Mouse (Mus musculus) adrenal gland, adult 2 months (tissue): ENCODE data around the gene Usp5. TPM values are rescaled to one million over a fixed set of nuclear protein-coding genes. Genes with fewer than 3 reads are reported as not detected.
A peak's percentile ranks its signal among the peaks of the same experiment; 100 is the strongest.

Source experiments
- DNase-seq: peaks from one replicate; pipeline ENCODE4 v3.0.0; 2021
- polyA plus RNA-seq: library from polyadenylated mRNA; depleted of rRNA; stranded (reverse); fragments of >200 nt; gene quantifications from 2 replicates; pipeline ENCODE4 v1.2.3, GENCODE M21; 2012; rRNA removed
- total RNA-seq, 2 experiments: library from RNA; stranded (reverse); gene quantifications; 2 replicates each; pipeline ENCODE4 v1.2.3; 2021

The Usp5 gene
- total and polyA plus RNA-seq, 3 experiments: 103 to 132 (median 111) TPM

DNA sequence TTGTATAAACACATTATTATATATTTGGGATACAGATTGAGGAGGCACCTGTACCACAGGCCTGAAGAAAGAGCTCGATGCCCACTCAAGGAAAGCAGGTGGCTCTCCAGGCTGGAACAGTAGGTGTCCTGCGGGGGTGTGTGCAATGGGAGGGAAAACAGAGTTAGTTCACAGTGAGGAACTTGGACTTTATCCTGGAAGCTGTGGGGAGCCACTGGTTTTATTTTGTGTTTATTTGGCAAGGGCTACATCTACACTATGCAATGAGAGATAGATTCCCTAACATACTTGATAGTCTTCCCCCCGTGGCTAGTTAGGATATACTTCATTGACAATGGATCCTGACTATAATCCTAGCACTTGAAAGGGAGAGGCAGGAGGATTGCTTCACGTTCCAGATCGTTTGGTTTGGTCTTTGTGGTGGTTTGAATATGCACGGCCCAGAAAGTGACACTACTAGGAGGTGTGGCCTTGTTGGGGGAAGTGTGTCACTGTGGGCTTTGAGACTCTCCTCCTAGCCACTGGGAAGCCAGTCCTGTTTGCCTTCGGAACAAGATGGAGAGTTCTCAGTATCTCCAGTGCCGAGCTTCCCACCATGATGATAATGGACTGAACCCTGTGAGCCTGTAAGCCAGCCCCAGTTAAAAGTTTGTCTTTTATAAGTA, 42.4 kb downstream of the Usp5 start:
- DNase-seq: no peak

DNA sequence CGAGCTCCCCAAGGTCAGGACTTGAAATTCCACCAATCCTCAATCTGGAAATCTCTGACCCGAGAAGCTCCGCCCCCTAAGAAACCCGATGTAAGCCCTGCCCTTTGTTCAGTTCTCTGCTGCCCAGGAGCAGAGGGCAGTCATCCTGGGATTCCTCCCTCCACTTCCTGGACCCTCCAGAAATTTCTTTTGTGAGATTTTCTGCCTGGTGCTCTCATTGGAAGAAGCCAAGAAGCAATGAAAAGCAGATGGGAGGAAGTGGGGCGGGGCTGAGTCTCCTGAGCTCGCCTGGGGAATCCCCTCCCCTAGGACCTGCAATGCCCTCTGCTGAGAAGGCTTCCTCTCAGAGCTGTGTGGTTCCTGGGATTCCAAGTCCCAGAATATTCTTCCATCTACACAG, 46.8 kb downstream of the Usp5 start:
- DNase-seq: peak; percentile 24

DNA sequence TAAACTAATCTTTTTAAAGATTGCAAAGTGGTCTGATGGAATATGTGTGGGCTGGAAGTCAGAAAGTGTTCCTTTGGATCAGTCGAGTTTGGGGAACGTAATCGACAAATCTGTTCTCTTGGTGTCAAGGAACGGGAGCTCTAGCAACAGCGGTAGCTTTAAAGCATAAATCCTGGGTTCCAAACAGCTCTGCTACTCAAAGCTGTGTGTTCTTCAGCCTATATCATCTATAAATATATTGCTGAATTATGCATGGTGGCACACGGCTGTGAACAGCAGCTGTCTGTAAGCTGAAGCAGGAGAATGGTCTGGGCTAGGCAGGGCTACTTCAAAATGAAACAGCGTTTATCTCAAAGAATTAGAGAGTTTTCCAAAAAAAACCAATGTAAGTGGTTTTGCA, 48.4 kb downstream of the Usp5 start:
- no peak for DNase-seq

DNA sequence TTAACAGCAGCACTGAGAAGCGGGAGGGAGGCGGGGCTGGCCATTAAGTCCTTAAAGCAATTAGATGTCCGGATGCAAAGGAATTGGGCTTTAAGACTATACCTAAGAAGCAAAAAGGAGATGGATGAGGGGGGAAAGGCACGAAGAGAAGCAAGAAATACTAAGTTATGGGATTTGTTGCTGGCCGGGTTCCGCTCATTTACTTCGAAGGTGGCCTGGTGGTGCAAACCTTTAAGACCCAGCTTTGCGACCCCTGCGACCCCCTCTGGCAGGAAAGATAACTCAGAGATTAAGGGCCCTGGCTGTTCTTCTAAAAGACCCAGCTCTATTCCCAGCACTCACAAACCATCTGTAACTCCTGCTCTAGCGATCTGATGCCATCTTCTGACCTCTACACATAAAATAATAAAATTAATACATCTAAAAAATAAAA, 49.3 kb downstream of the Usp5 start:
- no peak for DNase-seq

DNA sequence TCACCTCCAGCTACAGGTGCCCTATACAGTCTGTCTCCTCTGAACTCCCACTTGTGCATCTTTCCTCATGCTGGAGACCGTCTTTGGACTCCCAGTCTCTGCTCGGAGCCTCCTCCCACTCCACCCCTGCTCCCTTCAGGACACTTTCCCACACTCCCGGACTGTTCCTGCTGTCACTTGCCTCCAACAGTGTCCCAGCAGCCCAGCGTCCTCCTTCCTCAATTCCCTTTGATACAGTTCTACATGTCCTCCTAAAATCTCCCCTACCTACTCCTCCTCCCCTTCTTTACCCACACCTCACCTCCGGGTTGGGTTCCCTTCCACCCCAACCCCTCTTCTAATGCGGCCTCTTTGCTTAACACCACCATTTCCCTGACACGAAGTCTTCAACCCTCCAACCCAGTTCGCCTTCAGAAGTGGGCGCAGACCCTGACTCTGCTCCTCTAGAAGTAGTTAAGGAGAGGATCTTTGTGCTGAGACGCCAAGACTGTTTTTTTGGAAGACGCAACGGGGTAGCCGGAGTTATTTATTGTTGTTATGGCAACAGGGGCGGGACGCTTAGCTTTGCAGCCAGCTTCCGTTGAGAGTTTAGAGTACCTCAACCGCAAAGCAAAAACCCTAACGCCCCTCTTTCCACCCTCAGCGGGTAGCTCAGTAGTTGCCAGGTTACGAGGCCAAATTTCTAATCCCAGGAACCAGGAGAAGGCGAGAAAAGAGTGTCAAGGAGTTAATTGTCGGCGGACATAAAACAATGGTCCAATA, 49.9 kb downstream of the Usp5 start, which contains the start of gene Lrrc23:
Gene Lrrc23 (minus strand): TSS at position 506 of the 762 bp plus-strand sequence.
- peak; percentile 69 for DNase-seq

DNA sequence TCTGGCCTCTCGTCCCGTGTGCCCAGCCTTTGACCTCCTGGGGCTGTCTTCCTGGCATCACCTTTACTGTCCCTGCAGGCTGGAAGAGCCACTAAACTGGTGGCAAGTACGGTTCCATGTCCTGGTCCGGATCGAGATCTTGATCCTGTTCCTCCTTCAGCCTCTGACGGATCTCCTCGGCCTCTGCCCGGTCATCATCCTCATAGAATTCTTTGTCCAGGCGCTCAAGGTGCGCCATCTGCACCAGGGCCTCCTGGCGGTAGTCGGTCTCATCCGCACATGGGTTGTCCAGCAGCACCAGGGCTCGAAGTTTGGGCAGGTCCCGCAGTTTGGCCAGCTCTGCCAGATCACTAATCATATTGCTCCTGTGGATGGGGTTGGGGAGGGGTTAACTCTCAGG, 58.8 kb downstream of the Usp5 start:
- no peak for DNase-seq

DNA sequence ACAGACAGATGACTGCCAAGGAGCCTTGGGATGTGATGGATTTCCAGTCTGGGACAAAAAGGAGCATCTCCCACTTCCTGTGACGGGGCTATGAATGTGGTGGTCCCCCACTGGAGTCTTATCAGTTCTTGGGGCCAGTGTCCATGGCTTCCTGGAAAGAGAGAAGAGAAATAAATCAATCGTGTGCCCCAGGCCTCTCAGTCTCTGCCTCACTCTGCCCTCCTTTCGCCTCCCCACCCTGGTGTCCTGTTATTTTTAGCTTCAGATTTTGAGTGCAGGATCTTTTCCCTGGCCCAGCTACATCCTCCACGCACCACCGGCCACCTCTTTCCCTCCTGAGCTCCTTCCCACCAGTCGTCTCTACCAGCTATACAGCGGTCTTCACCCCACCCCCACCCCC, 59.3 kb downstream of the Usp5 start:
- no peak for DNase-seq

DNA sequence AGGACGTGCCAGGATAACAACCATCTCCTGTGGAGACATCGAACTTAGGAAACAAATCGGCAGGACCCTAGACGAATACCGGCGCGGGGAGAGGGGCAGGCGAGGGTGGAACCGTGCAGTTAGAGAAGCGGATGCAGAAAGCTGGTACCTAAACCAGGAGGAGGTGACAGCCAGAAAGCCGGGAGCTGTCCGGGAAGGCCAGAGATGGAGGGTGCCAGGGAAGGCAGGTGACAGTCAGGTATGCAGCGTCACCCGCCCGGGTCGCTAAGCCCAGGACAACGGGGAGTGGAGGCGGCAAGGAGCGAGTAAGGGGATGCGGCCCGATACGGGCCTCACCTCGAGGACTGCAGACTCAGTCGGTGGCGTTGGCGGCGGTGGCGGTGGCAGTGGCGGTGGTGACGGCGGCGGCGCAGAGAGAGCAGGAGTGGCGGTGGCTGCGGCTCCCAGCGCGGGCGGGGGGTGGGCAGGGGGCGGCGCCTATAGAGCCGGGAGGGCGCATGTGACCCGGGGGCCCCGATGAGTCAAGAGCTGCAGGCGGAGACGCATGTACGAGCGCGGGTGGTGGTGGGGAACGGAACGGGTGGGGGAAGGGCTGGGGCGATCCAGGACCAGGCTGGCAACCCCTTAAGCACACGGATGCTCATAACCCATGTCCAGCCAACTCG, 60.1 kb downstream of the Usp5 start, which contains the start of gene Eno2:
Gene Eno2 (minus strand): TSS at position 573 of the 665 bp plus-strand sequence.
- peak; percentile 63 for DNase-seq

DNA sequence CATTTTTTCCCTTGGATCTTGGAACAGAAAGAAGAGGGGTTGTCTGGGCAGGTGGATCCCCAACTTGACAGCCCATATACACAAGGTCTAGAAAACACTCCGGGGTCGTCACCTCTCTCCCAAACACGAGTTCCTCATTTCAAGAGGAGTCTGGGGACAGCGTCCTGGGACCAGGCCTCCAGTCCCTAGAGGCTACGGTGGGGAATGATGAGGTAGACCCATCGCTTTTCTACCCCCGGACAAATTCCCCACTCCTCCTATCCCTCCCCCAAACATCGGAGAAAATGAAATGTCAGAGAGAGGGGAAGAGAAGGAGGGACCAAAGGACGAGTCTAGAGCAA, 60.6 kb downstream of the Usp5 start:
- DNase-seq: no peak

DNA sequence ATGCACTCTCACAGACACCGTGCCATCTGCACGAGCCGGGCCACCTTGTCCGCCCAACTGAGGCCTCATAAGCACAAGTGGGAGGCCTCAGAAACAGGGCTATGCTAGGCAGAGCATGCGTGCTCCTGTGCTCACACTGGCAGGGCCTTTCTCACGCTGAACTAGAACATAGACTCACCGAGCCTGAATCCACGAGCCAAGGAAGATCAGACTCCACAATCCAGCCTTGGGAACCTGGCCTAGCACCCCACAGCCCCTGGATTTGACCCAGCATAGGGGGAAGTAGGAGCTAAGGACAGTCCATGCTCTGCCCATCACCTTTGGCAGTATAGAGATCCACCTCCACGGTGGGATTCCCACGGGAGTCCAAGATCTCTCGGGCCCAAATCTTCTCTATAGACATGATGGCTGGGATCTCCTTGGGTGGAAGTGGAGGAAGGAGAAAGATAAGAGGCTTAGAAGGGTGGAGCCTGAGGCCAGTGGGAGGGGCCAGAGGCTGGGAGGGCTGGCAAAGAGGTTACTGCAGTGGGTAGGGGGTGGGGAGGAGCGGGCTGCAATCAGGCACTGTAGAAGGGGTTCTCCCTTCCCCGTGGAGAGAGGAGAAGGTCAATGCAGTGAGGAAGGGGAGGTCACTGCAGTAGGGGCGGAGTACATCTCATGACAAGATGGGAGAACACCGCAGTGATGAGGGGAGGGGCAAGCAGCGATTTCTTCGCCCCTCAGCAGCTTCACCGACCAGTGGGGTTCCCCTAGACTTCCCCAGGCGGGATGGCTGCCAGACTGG, 61.2 kb downstream of the Usp5 start:
- no peak for DNase-seq

DNA sequence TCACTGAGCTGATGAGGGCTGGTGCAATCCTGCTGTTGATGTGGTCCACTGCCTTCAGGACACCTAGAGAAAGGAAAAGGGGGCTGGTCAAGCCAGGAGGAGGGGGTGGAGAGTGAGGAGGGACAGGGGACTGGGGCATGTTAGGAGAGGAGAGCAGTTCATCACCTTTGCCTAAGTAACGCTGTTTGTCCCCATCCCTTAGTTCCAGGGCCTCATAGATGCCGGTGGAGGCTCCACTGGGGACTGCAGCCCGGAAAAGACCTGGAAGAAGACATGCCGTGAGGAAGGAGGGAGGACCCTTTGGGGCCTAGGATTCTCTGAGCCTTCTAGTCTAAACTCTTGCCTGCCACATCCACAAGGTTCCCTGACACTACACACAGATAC, 61.8 kb downstream of the Usp5 start:
- no peak for DNase-seq

DNA sequence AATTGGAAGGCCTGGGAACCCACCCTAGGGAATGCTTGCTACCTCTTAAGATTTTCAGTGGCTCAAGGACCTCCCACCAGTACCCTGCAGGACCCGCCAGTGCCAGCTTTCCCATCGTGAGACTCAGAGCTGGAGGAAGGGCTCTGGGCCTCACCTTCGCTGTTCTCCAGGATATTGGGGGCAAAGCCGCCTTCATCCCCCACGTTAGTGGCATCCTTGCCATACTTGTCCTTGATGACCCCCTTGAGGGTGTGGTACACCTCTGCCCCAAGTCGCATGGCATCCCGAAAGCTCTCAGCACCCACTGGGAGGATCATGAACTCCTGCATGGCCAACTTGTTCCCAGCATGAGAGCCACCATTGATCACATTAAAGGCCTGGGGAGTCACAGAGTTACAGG, 63.3 kb downstream of the Usp5 start:
- DNase-seq: no peak

Other genes starting within 250 kb of the Usp5 start
- 1 to 10 TPM; 1.5 to 2.6 TPM for gene C1s2, start 193.4 kb downstream of the Usp5 start, total RNA-seq
- gene C1s2, start 193.4 kb downstream of the Usp5 start, polyA plus RNA-seq: not detected in 2 replicates
- 100 to 1,000 TPM in 1 of 2 experiments, 10 to 100 TPM in 1; 92.1 to 138 TPM for gene Lpcat3, start 166.5 kb downstream of the Usp5 start, total RNA-seq
- 141 and 155 TPM in 2 replicates for gene Lpcat3, start 166.5 kb downstream of the Usp5 start, polyA plus RNA-seq
- gene Emg1, start 117.3 kb downstream of the Usp5 start, total RNA-seq: 10 to 100 TPM; 80.6 to 82.6 TPM
- gene Emg1, start 117.3 kb downstream of the Usp5 start, polyA plus RNA-seq: 16.6 and 17.0 TPM in 2 replicates
- gene Phb2, start 117.1 kb downstream of the Usp5 start, total RNA-seq: 100 to 1,000 TPM; 286 to 294 TPM
- gene Phb2, start 117.1 kb downstream of the Usp5 start, polyA plus RNA-seq: 128 and 181 TPM in 2 replicates
- gene Ptpn6, start 90.8 kb downstream of the Usp5 start, total RNA-seq: 10 to 100 TPM in 1 of 2 experiments, 1 to 10 TPM in 1; 6.5 to 11.2 TPM
- 6.1 and 6.8 TPM in 2 replicates for gene Ptpn6, start 90.8 kb downstream of the Usp5 start, polyA plus RNA-seq
- 100 to 1,000 TPM; 357 to 360 TPM for gene Grcc10, start 88.1 kb downstream of the Usp5 start, total RNA-seq
- gene Grcc10, start 88.1 kb downstream of the Usp5 start, polyA plus RNA-seq: 233 and 246 TPM in 2 replicates
- not detected for gene Gm45234, start 73.5 kb downstream of the Usp5 start, total RNA-seq
- gene Gm45234, start 73.5 kb downstream of the Usp5 start, polyA plus RNA-seq: not detected in 2 replicates
- 10 to 100 TPM; 76.8 to 86.3 TPM for gene Atn1, start 73.0 kb downstream of the Usp5 start, total RNA-seq
- gene Atn1, start 73.0 kb downstream of the Usp5 start, polyA plus RNA-seq: 73.3 and 110 TPM in 2 replicates
- 10 to 100 TPM; 12.4 to 35.9 TPM for gene Eno2, start 59.8 kb downstream of the Usp5 start, total RNA-seq
- 8.3 and 16.5 TPM in 2 replicates for gene Eno2, start 59.8 kb downstream of the Usp5 start, polyA plus RNA-seq
- gene Lrrc23, start 49.8 kb downstream of the Usp5 start, total RNA-seq: under 1 TPM; 0.29 to 0.38 TPM
- 0.16 and 0.32 TPM in 2 replicates for gene Lrrc23, start 49.8 kb downstream of the Usp5 start, polyA plus RNA-seq
- 10 to 100 TPM; 19.6 to 28.0 TPM for gene Spsb2, start 20.8 kb downstream of the Usp5 start, total RNA-seq
- 34.0 and 40.0 TPM in 2 replicates for gene Spsb2, start 20.8 kb downstream of the Usp5 start, polyA plus RNA-seq
- gene Tpi1, start 15.2 kb downstream of the Usp5 start, total RNA-seq: 100 to 1,000 TPM; 385 to 502 TPM
- 237 and 285 TPM in 2 replicates for gene Tpi1, start 15.2 kb downstream of the Usp5 start, polyA plus RNA-seq
- 1 to 10 TPM; 2.2 to 3.9 TPM for gene Cdca3, start 63 bp upstream of the Usp5 start, total RNA-seq
- gene Cdca3, start 63 bp upstream of the Usp5 start, polyA plus RNA-seq: 5.9 and 8.6 TPM in 2 replicates
- 10 to 100 TPM in 1 of 2 experiments, 1 to 10 TPM in 1; 6.7 to 12.2 TPM for gene Gnb3, start 10.8 kb upstream of the Usp5 start, total RNA-seq
- gene Gnb3, start 10.8 kb upstream of the Usp5 start, polyA plus RNA-seq: 9.2 and 11.9 TPM in 2 replicates
- 10 to 100 TPM; 16.8 to 23.6 TPM for gene P3h3, start 28.3 kb upstream of the Usp5 start, total RNA-seq
- gene P3h3, start 28.3 kb upstream of the Usp5 start, polyA plus RNA-seq: 42.6 and 48.6 TPM in 2 replicates
- 1 to 10 TPM; 1.1 to 2.5 TPM for gene Gpr162, start 34.5 kb upstream of the Usp5 start, total RNA-seq
- gene Gpr162, start 34.5 kb upstream of the Usp5 start, polyA plus RNA-seq: 1.9 and 2.4 TPM in 2 replicates
- gene Cd4, start 58.7 kb upstream of the Usp5 start, total RNA-seq: under 1 TPM; 0.31 to 0.55 TPM
- 0.52 and 0.61 TPM in 2 replicates for gene Cd4, start 58.7 kb upstream of the Usp5 start, polyA plus RNA-seq
- 1 to 10 TPM; 1.1 to 1.5 TPM for gene Lag3, start 82.2 kb upstream of the Usp5 start, total RNA-seq
- 2.1 and 2.5 TPM in 2 replicates for gene Lag3, start 82.2 kb upstream of the Usp5 start, polyA plus RNA-seq
- 100 to 1,000 TPM; 828 to 858 TPM for gene Ptms, start 90.6 kb upstream of the Usp5 start, total RNA-seq
- gene Ptms, start 90.6 kb upstream of the Usp5 start, polyA plus RNA-seq: 2,208 and 2,873 TPM in 2 replicates
- gene Mlf2, start 101.9 kb upstream of the Usp5 start, total RNA-seq: 100 to 1,000 TPM; 269 to 320 TPM
- gene Mlf2, start 101.9 kb upstream of the Usp5 start, polyA plus RNA-seq: 390 and 451 TPM in 2 replicates
- gene Cops7a, start 136.1 kb upstream of the Usp5 start, total RNA-seq: 100 to 1,000 TPM; 128 to 152 TPM
- 220 and 384 TPM in 2 replicates for gene Cops7a, start 136.1 kb upstream of the Usp5 start, polyA plus RNA-seq
- gene Pianp, start 167.2 kb upstream of the Usp5 start, total RNA-seq: 1 to 10 TPM in 1 of 2 experiments, under 1 TPM in 1; 0.89 to 2.0 TPM
- 4.2 and 9.0 TPM in 2 replicates for gene Pianp, start 167.2 kb upstream of the Usp5 start, polyA plus RNA-seq
- gene Zfp384, start 179.7 kb upstream of the Usp5 start, total RNA-seq: 10 to 100 TPM; 38.5 to 56.9 TPM
- 70.6 and 98.2 TPM in 2 replicates for gene Zfp384, start 179.7 kb upstream of the Usp5 start, polyA plus RNA-seq
- 10 to 100 TPM; 51.0 to 60.6 TPM for gene Ing4, start 210.3 kb upstream of the Usp5 start, total RNA-seq
- 35.5 and 37.4 TPM in 2 replicates for gene Ing4, start 210.3 kb upstream of the Usp5 start, polyA plus RNA-seq
- gene Acrbp, start 220.2 kb upstream of the Usp5 start, total RNA-seq: 10 to 100 TPM in 1 of 2 experiments, 1 to 10 TPM in 1; 4.4 to 12.2 TPM
- gene Acrbp, start 220.2 kb upstream of the Usp5 start, polyA plus RNA-seq: 14.0 and 15.9 TPM in 2 replicates
- gene Lpar5, start 238.4 kb upstream of the Usp5 start, total RNA-seq: under 1 TPM; 0.61 to 0.83 TPM
- gene Lpar5, start 238.4 kb upstream of the Usp5 start, polyA plus RNA-seq: 3.1 and 4.3 TPM in 2 replicates